Comparison of ENCODE assay signal across 8 mouse cellular contexts in genomic region chr11:97840991-97841661, GRCm38 (mm10). TPM values are rescaled to one million over a fixed set of nuclear protein-coding genes. Genes with fewer than 3 reads are reported as not detected.
DNase-seq lines count a peak whose midpoint lies in the region; ATAC-seq lines count a peak whose summit lies in the region.

No protein-coding gene starts in this region.

- H3K4me1 ChIP-seq in hindbrain, embryonic 12.5 days = peaks cover 22% of the 10 kb centered on the region
- H3K4me1 ChIP-seq in lung, embryonic 16.5 days (replicated peaks; ENCODE audit: control insufficient read depth, insufficient read depth, low read length) = peaks cover 13% of the 10 kb centered on the region

- peak overlapping the region; percentile 65 for H3K9ac ChIP-seq in hindbrain, embryonic 12.5 days
- H3K9ac ChIP-seq in lung, embryonic 16.5 days (ENCODE audit: low read length) = peak overlapping the region; percentile 64

- no peaks in the 10 kb centered on the region for H3K27me3 ChIP-seq in hindbrain, embryonic 12.5 days
- H3K27me3 ChIP-seq in lung, embryonic 16.5 days (ENCODE audit: control insufficient read depth, insufficient read depth, low read depth, low read length) = no peaks in the 10 kb centered on the region

- 1% methylated on average over 22 of the region's 22 CpGs for WGBS in hindbrain, embryonic 12.5 days
- WGBS in lung, embryonic 16.5 days = 3% methylated on average over 22 of the region's 22 CpGs

- ATAC-seq in activated CD4-positive, CD25-positive, alpha-beta regulatory T cell, adult 4 months = peak; percentile 32
- ATAC-seq in hindbrain, embryonic 12.5 days (ENCODE audit: low FRiP score) = peak; percentile 86
- ATAC-seq in lung, embryonic 16.5 days (ENCODE audit: low read depth) = peak; percentile 78

- H3K4me3 ChIP-seq in hindbrain, embryonic 12.5 days = peak overlapping the region; percentile 46
- peak overlapping the region; percentile 52 for H3K4me3 ChIP-seq in lung, embryonic 16.5 days (ENCODE audit: low read length)

- H3K9me3 ChIP-seq in hindbrain, embryonic 12.5 days (replicated peaks) = no peaks in the 10 kb centered on the region
- no peaks in the 10 kb centered on the region for H3K9me3 ChIP-seq in lung, embryonic 16.5 days (ENCODE audit: control insufficient read depth, low read length)

- H3K36me3 ChIP-seq in hindbrain, embryonic 12.5 days = peaks cover 17% of the 10 kb centered on the region
- H3K36me3 ChIP-seq in lung, embryonic 16.5 days (ENCODE audit: control insufficient read depth, insufficient read depth, low read length) = peaks cover 6% of the 10 kb centered on the region

- H3K4me2 ChIP-seq in hindbrain, embryonic 12.5 days (replicated peaks) = peak overlapping the region; percentile 59
- peak overlapping the region; percentile 70 for H3K4me2 ChIP-seq in lung, embryonic 16.5 days (ENCODE audit: low read depth, low read length)

- peak overlapping the region; percentile 85 for H3K27ac ChIP-seq in hindbrain, embryonic 12.5 days
- peak overlapping the region; percentile 78 for H3K27ac ChIP-seq in lung, embryonic 16.5 days (ENCODE audit: low read length)

- DNase-seq in cerebellum, postnatal 10 days = peak; percentile 93
- peak; percentile 83 to 89 for DNase-seq in frontal cortex, postnatal 14 days (ENCODE audit: low spot score in 2 of 2)
- DNase-seq in layer of hippocampus, adult 9-11 months = peak; percentile 95
- DNase-seq in retina, adult 2 months (ENCODE audit: low read depth, low spot score) = peak; percentile 49
- DNase-seq in B cell, adult 2 months = no peak

RNA-seq across cellular contexts. Expression of gene B230217C12Rik, which starts 0.5 kb away (rescaled TPM):
- 1 to 10 TPM; 1.6 to 1.7 TPM for polyA plus RNA-seq in activated CD4-positive, CD25-positive, alpha-beta regulatory T cell, adult 4 months (2017; shearing (Covaris generic))
- polyA plus RNA-seq in hindbrain, embryonic 12.5 days (2016; fragmentation: Nextera tagmentation; extraction: Ambion mirVana) = 14.1 and 14.8 TPM in 2 replicates
- polyA plus RNA-seq in lung, embryonic 16.5 days (2015; fragmentation: Nextera tagmentation; extraction: Ambion mirVana) = 3.1 and 3.4 TPM in 2 replicates

RNA-seq across cellular contexts. Expression of gene Lasp1, which starts 42.3 kb away (rescaled TPM):
- polyA plus RNA-seq in activated CD4-positive, CD25-positive, alpha-beta regulatory T cell, adult 4 months (2017; shearing (Covaris generic)) = 10 to 100 TPM; 44.4 to 52.4 TPM
- polyA plus RNA-seq in hindbrain, embryonic 12.5 days (2016; fragmentation: Nextera tagmentation; extraction: Ambion mirVana) = 111 and 120 TPM in 2 replicates
- 163 and 167 TPM in 2 replicates for polyA plus RNA-seq in lung, embryonic 16.5 days (2015; fragmentation: Nextera tagmentation; extraction: Ambion mirVana)

RNA-seq across cellular contexts. Expression of gene Fbxo47, which starts 42.8 kb away (rescaled TPM):
- polyA plus RNA-seq in activated CD4-positive, CD25-positive, alpha-beta regulatory T cell, adult 4 months (2017; shearing (Covaris generic)) = under 1 TPM; 0.29 to 0.74 TPM
- polyA plus RNA-seq in hindbrain, embryonic 12.5 days (2016; fragmentation: Nextera tagmentation; extraction: Ambion mirVana) = 0.65 and 0.82 TPM in 2 replicates
- 0.36 and 0.65 TPM in 2 replicates for polyA plus RNA-seq in lung, embryonic 16.5 days (2015; fragmentation: Nextera tagmentation; extraction: Ambion mirVana)

RNA-seq across cellular contexts. Expression of gene Rpl23, which starts 58.9 kb away (rescaled TPM):
- 1,000 to 10,000 TPM; 1,077 to 1,095 TPM for polyA plus RNA-seq in activated CD4-positive, CD25-positive, alpha-beta regulatory T cell, adult 4 months (2017; shearing (Covaris generic))
- polyA plus RNA-seq in hindbrain, embryonic 12.5 days (2016; fragmentation: Nextera tagmentation; extraction: Ambion mirVana) = 347 and 376 TPM in 2 replicates
- polyA plus RNA-seq in lung, embryonic 16.5 days (2015; fragmentation: Nextera tagmentation; extraction: Ambion mirVana) = 495 and 578 TPM in 2 replicates

Comparison
In these comparisons a context has a peak if more than half of its experiments do, and no peak if none do; other contexts are left out.
1. ATAC-seq: peak in every context shown above with its lines; median percentile 86 in hindbrain, embryonic 12.5 days; 78 in lung, embryonic 16.5 days; 32 in activated CD4-positive, CD25-positive, alpha-beta regulatory T cell, adult 4 months.
2. DNase-seq: peak in cerebellum, postnatal 10 days (2 of 2), frontal cortex, postnatal 14 days (2 of 2), layer of hippocampus, adult 9-11 months (single experiment) and retina, adult 2 months (single experiment); none in B cell, adult 2 months (0 of 2).